Mouse (Mus musculus) E14TG2a.4 (cell line): ENCODE results near the gene Plekhn1.

Source experiments
- CTCF ChIP-seq: conservative IDR thresholded peaks from 2 replicates; pipeline ENCODE4 v1.5.1; 2014; ENCODE audit warnings: low read length
- POU5F1 ChIP-seq: IDR thresholded peaks from 2 replicates; pipeline ENCODE4 v1.6.1; 2014; ENCODE audit warnings: low read length, borderline replicate concordance

DNA sequence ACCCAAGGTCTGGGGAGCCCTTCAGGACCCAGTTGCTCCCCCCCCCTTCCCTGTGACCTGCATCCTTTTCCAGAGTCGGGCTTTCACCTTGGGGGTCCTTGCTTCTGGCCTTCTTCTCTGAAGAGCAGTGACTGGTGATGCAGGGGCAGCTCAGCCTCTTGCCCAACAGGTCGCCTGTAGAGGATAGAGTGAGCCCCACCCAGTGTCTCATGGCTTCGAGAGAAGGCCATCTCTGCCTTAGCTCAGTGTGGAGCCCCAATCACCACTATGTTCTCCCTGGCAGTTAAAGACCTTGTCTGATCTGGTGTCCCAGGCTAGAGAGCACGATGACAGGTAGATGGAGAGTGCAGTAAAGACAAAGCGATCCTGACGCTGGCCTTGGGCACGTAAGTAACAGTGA, 17.5 kb upstream of the Plekhn1 start:
- TF ChIP-seq CTCF (no peak), POU5F1 (no peak)
